Mouse (Mus musculus) neutrophil, adult 65 days (primary cell): ENCODE results near the gene Tmem201. TPM values are rescaled to one million over a fixed set of nuclear protein-coding genes. Genes with fewer than 3 reads are reported as not detected.

Source experiments
- total RNA-seq: library from RNA; stranded (reverse); gene quantifications from 2 replicates; pipeline ENCODE4 v1.2.4, GENCODE M21; 2023

Gene Tmem201
- total RNA-seq, result 3.4 and 4.1 TPM in 2 replicates

GRCm38 (mm10) chr4:149737383-149738324 is at the start of gene Tmem201:
Gene Tmem201 (minus strand): TSS chr4:149738044.

GRCm38 (mm10) chr4:149774094-149774470 is 36.2 kb upstream of the Tmem201 start, which contains the start of gene Slc25a33:
Gene Slc25a33 (minus strand): TSS chr4:149774277.

GRCm38 (mm10) chr4:149702210-149702979 is 35.4 kb downstream of the Tmem201 start, which contains the start of gene Pik3cd:
Gene Pik3cd (minus strand): TSS chr4:149702571.

Other genes with a start within 250 kb of the Tmem201 start
- gene Ctnnbip1, start 219.8 kb downstream of the Tmem201 start, total RNA-seq, result 10.7 and 17.9 TPM in 2 replicates
- 0.70 and 1.6 TPM in 2 replicates for gene Clstn1, start 151.6 kb downstream of the Tmem201 start, total RNA-seq
- gene Pik3cd, start 35.5 kb downstream of the Tmem201 start, total RNA-seq, result 183 and 197 TPM in 2 replicates
- gene Slc25a33, start 36.2 kb upstream of the Tmem201 start, total RNA-seq, result 8.1 and 10.5 TPM in 2 replicates
- gene Spsb1, start 217.0 kb upstream of the Tmem201 start, total RNA-seq, result 2.7 and 3.8 TPM in 2 replicates